Mouse (Mus musculus) embryo, embryonic 10 days (tissue): ENCODE data around the gene Me1.
A peak's percentile ranks its signal among the peaks of the same experiment; 100 is the strongest.

Experiments
- DNase-seq: peaks from one replicate; pipeline ENCODE4 v3.0.0-alpha.2; 2015; ENCODE audit warnings: low spot score

The Me1 gene

DNA sequence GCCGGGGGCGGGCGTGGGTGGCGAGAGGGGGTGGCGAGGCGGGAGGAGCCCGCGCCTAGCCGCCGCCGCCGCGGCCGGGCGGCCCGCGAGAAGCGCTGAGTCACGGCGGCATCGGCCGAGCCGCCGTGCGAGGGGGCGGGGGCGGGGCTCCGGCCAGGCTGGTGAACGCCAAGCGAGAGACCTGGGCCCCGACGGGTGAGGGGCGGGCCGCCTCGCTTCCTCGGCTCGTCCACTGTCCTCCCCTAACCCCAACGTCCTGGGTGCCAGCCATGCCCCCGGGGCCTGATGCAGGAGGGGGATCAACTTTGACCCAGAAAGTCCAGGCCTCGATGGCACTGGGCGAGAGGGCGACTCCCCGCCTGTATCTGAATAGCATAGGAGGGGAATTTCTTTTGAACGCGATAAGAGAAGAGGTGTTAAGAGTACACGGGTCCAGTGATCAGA is at the start of gene Me1:
TSS of gene Me1 (minus strand) at position 136 of the 444 bp plus-strand sequence.
- DNase-seq: peak; percentile 56

DNA sequence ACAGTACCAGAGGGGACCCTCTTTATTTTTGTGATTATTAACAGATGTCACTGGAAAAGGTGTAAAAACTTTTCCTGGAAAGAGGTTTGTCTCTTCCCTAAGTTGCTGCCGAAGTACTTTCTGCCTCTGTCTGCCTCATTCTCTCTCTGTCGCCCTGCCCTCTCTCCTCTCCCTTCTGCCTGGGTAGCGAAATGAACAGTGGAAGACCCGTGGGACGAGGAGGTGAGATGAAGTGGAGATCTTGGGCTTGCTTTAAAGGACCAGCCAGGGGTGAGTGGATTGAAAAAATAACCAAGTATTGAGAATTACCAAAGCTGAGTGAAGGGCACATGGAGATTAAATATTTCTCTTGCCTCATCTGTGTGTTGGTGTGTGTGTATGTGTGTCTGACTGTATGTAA is 48.3 kb upstream of the Me1 start:
- no peak for DNase-seq

DNA sequence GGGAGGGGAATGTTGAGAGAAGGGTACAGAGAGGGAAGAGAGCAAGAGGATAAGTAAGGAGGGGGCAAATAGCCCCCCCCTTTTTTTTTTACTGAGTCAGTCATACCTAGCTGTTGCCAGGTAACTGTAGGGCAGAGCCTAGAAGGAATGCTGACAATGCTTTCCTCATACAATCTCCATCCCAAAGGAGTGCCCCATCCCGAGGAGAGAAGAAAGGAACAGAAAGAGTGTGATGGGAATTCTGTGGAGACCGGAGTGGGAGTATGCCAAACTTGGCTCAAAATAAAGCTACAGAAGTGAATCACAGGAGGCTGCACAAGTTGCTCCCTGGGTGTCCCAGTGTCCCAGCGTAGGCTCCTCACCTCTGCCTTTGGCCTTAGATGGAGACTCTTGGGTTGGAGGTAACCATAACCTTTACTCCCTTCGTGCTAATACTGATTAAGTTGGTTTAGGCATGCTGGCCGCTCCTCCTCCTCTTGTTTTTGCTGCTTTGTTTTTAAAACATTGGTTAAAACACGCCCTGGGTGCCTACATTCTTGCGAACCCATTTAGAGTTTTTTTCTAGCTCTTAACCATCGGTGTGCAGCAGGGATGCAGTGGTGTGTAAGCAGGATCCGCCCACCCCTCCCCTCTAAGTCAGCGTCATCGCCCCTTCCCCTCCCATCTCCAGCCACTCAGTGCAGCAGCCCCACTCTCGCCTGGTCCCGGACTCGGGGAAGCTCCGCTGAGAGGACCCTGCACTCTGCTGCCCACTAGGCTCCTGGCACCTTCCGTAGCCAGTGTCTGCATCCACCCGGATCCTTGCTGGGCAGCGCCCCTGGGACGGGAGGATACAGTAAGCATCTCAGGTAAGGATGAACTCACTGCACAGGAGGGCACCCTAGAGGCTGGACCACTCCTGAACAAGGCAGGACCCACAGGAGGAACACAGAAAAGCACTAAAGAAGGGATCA is 47.5 kb upstream of the Me1 start, which contains the start of gene Prss35:
TSS of gene Prss35 (plus strand) at position 691 of the 953 bp plus-strand sequence.
- peak; percentile 62 for DNase-seq

DNA sequence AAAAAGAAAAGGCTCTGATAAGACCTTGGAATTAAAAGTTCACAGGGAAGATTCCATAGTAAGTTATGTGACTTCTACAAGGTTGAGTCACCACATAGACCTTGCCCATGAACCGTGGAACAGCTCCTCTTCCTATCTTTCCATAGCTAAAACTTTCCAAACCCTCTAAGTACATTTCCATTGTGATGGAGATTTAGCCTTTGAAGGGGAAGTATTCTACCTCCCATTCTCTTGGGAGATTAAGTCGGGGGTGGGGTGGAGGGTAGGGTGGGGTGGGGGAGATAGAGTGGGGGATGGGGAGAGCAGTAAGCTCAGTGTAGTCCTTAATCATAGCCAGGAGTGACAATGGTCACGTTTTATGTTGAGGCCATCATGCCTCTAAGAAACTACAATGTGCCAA is 44.2 kb upstream of the Me1 start:
- no peak for DNase-seq

DNA sequence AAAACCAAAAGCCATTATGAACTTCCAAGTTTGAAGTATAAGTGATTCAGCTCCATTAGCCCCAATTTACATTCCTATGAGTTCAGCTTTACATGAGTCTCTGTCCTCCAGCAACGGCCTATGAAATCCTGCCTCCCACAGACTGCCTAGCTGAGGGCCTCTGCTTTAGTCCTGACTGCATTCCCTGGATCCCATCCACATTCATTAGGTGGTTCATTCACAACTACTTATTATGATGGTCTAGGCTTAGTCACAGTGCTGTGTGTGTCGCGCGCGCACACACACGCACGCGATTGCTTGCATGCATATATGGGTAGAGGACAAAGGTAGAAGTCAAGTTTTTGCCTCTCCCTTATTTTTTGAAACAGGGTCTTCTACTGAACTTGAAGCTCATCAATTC is 43.0 kb upstream of the Me1 start:
- no peak for DNase-seq

DNA sequence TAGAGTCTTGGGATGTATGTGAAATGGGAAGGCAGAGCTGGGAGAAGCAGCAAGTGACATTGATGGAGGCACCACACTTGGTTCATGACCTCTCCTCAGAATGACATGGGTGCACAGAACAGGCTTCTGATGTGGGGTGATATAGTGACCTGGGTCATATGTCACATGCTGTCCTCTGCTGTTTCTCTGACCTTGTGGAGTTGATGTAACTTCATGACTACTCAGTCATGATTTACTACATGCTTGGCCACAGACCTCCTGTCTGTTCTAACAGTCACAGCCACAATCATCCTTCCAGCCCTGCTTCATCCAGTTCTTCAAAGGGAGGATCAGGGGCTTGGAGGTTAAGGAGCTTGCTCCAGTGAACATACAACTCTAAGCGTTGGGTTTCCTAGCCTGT is 42.3 kb upstream of the Me1 start:
- DNase-seq: no peak

DNA sequence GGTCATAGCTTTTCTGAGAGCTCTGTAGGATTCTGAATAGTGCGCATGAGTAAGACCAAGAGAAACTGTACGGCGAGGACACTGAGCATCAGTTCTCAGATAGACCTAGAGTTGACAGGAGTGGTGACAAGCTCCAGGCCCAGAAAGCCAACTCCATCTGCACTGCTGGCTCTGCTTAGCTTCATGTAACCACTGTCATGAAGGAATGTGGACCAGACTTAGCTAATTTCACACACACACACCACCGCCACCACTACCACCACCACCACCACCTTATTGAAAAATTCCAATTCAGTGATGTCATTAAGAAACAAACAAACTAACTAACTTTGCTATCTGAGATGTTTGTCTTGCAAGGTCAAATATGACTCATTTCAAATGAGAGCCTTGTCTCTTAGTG is 41.2 kb upstream of the Me1 start:
- peak; percentile 25 for DNase-seq

DNA sequence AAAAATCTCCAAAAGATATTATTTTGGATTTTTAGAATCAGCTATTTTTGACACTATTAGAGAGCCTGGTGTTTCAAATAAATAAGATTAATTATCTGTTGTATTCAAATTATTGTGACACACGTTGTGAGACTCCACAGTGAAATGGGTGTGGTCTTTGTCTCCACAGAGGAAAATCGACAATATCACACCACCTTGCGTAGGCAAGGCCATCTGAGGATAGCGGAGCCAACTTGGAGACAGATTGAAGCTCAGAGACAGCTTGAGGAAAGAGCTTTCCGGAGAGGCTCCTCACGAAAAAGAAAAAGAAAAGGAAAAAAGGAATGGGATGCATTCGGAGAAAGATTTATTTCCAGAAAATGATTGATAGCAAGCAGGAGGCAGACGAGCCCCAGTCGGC is 39.0 kb upstream of the Me1 start:
- DNase-seq: no peak

DNA sequence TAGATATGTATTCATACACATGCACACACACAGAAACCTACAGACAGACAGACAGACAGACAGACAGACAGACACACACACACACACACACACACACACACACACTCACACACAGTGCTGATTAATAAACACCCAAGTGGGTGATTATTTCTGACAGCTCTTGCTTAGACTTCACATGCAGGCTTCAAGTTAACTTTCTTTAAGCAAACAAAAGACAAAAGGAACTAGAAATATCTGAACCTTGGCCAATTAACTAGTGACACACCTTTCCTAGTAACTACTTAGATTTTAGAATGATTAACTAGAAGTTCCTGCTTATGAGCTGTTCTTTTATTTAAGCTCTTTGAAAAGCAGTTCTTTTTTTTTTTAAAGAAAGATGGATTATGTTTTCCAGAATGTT is 38.6 kb upstream of the Me1 start:
- no peak for DNase-seq

DNA sequence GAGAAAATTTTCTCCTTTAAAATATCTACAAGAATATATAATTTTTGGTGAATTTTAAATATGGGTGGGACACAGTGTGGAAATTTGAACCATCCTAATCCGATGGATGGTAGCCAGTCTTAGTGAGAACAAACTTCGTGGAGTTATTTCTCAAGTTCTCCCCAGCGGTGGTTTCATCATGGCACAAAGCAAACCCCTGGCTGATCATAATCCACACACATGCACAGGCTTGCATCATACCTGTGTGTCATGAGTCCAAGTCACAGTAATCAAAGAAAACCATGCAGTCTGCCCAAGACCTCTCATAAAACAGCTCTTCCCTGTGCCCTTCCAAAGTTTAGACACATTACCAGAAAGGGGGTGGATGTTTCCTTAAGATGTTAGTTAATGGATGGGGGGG is 34.1 kb upstream of the Me1 start:
- no peak for DNase-seq

DNA sequence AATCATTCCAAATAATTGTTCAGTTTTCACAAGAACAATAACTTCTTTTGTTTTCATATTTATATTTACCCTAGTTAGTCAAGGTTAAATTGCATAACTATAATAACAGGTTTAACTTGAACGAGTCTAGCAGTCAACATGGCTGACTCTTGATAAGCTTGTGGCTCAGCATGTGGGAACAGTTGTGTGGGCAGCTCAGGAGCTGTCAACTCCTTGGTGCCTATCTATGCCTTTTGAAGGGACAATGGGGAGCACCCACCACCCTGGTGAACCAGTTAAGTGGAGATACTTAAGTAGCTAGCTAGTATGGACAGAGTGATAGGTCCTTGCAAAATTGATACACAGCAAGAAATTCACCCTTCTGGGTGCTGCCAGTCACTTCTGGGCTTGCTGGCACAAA is 33.3 kb upstream of the Me1 start:
- no peak for DNase-seq

DNA sequence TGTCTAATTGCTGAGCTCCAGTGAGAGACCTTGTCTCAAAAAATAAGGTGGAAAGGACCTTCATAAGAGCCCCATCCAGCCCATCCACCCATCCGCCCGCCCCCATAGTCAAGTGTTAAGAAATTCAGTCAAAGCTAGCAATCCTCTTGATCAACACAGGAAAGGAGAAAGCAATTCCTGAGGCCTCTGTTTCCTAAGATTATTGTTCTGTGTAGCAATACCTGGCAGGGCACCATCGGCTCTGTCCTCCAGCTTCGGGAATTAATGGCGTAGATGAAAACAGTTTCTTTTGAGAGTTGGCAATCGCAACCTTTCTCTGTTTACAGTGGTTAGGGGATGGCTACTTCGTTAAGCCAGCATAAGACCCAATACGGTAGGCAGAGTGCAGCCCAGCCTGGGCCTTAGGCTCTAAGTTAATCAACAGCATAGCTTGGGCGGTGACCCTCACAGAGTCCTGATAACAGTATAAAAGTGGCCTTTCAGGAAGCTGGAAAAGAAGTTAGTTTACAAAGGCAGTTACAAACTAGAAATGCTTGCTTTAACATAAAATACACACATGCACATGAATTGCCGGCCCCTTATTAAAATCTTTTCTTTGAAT is 32.6 kb upstream of the Me1 start:
- no peak for DNase-seq

DNA sequence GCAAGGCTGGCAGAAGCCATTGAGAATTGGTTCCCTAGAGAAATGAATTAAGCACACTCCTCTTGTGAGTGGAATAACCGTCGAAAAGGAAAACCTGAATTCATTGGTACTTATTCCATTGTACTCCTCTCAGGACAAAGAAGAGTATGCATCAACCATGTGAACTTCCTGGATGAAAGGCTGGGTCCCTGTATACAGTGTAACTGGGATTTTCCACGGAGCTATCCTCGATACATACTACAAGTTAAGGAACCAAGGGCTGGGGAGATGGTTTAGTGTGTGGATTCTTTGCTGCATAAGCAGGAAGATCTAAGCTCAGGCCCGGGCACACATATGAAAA is 30.6 kb upstream of the Me1 start:
- DNase-seq: no peak

DNA sequence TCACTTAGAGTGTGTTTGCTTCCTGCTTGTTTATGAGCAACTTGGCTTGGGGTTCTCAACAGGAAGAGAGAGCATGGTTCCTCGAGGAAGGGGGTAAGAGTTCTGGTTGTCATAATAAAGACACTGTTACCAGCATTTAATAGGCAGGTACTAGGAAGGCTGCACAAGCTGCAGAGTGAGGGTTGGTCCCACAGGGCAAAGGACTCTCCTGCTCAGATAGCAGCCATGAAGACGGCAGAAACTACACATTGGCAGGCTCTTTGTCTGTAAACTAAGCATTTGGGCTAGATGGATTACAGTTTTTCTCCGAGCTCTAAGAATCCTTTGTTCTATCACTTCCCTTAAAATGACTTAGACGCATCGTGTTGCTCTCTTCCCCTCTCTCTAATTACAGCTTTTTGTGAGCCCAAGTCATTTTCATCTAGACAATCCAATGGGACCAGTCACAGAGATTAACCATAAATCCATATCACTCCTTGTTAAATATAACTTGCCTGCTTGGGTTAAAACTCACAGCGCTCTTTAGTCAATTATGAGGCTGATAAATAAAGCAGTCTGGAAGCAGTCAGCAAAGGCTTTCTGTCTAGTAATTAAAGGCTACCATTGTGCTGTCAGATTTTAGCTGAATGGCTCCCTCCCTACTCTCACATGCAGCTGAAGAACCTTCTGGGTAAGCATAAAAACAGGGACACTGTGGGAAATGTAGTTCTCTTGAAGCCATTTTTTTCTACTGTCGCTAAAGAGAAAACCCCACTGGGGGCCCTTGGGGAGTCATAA is 30.0 kb upstream of the Me1 start:
- no peak for DNase-seq

DNA sequence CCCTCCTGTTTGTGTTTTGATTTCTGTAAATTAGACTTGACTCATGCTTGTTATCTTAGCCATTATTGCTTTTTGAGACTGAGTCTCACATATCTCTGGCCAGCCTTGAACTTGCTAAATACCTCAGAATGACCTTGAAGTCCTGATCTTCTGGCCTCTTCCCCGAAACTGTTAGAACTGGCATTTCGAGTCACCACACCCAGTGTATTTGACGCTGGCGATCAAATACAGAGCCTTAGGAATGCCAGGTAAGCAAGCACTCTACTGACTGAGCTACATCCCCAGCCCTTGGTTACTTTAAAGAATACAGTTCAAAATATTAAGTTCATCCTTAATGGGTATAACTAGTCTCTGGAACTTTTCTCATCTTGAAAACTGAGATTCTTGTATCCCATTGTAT is 29.3 kb upstream of the Me1 start:
- no peak for DNase-seq

DNA sequence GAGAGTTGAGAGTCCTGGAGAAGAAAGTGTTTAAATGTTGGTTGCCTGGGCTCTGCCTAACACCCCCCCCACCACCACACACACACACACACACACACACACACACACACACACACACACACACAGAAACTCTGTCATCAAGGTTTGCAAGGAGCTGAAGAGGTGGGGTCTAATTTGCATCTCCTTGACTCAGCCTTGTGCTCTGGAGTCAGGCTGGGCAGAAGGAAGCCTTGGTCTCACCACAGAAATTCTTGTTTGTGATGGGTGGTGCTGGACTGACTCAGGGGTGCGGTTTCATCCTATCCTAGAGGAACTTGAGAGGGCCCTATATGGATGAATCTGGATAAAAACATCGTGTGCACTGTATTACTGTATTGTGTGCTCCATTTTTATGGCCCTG is 25.0 kb upstream of the Me1 start:
- no peak for DNase-seq

DNA sequence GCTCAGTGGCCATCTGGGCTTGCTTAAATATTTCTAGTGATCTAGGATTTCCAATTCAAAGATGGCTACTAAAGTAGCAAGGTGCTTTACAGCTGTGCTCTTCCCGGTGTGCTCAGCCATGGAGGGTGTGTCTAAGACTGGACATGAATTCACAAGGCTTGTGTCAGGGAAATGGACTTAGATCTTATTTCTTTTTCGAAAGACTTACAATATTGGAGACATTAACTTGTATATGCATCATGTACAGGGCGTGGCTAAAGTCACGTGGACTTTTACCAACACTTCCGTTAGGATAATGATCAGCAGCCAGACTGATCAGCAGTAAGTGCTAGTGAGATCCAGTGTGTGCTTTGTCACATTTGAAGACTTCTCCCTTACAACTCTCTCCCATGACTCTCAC is 24.5 kb upstream of the Me1 start:
- DNase-seq: no peak

DNA sequence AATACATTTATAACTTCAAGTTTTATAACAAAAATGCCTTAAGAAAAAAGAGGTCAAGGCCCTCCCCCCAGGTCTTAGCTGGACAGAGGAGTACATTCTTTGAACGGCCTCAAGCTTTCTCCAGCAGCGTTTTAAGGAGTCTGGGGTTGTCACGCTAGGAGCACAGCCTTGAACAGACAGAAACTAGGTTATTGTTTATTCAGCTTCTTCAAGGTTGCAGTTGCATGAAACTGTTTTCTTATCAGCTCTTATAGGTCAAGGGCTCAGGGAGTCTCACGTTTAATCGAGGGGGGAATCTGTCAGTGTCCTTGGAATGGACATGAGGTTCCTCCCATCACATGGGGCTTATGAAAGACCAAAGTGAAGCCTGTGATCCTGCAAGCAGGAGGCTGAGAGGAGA is 21.4 kb upstream of the Me1 start:
- no peak for DNase-seq

DNA sequence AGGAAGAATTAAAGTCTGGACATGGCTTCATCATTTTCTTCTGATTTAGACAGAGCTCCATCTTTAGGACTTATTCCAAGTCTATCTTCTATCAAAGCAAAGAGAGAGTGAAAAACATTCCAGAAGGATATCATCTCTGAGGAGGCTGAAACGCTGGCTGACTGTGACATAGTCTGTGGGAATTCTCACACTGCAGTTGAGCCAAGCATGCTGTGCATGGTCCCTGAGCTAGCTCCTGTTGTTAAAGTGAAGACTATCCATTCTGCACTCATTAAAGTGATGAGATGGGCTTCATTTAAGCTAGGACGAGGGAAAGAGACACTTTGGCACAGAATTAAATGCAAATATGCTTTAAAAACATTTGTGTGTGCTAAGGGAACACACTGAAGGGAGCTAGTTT is 20.8 kb upstream of the Me1 start:
- DNase-seq: no peak

DNA sequence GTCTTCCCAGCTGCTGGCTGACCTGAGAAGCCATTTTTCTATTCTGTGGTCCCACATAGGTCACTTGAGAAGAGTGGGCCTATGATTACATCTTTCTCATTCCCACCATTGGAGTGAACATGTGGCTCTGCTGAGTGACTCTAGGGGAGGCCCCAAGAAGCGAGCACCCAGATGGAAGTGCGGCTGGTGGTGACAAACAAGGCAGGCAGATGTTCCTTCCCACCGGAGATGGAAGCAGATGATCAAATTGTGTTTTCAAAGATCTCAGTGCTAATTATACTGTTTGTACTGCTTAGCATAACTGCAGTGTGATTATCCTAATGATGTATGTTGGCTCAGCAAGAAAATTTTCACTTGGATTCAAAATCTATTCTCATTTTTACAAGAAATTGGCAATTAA is 18.3 kb upstream of the Me1 start:
- no peak for DNase-seq

DNA sequence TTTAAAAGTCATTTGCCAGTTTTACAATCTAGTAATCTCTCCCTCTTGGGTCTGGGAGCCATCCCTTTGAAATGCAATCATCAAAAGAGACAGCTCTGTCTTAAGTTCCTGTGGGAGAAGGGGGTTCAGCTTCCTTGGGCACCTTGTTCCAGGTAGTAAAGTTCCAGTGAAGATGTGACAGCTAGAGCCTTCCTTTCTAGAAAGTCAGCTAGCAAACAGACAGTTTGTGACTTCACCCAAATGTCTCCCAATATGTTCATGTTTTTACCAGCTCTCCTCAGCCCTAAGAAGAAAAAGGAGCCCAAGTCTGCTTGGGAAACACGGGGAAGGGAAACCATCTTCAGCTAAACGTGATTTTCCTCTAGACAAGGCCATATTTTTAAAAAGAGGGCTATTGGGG is 16.9 kb upstream of the Me1 start:
- DNase-seq: no peak

DNA sequence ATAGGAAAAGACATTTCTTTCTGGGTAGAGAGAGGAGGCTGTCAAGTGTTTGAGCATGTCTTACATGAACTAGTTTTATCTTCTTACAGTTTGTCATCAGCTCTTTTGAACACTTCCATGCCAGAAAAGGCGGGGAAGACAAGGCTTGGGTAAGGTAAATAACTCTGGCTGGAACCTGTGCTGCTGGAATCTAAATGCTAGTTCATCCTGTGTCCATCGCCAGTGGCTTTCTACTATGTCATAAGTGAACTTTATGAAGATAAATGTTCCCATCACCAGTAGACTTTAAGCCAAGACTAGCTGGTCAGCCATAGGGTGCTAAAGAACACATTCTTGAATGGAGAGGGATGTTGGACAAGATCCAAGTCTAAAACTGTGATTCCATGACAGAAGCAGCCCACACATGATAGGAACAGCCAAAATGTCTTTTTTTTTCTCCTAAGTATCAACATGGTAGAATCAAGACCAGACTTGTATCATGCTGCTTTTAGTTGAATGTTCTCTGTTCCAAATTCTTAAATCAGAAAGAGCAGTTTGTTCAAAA is 14.4 kb upstream of the Me1 start:
- no peak for DNase-seq

DNA sequence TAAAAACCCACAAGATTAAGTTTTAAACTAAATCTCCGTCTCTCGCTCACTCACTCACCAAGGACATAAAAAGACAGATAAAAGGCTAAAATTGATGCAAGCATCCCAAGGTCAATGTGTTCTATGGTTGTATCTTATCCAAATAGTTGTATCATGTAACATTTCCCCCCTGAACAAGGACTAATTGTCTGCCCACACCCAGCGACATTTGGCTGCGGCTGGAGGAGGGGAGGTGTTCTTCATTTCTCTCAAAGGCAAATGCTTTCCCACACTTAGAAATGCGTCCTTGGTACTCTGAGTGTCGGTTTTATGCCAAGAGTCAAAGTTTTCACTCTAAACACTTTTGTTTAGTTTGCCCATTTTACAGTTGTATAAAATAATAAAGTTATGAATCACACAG is 13.2 kb upstream of the Me1 start:
- no peak for DNase-seq
